Mouse (Mus musculus) kidney, embryonic 16.5 days (tissue): Measurements from ENCODE around the gene Fam71a. TPM values are rescaled to one million over a fixed set of nuclear protein-coding genes. Genes with fewer than 3 reads are reported as not detected.

Source experiments
- ATAC-seq: fragments of 200-750 bp; cut with Nextera tagmentation; 2 replicates; pipeline ENCODE4 v1.8.0; 2017; ENCODE audit warnings: moderate TSS enrichment; ENCODE audit not compliant: low FRiP score, low TSS enrichment
- H3K27ac ChIP-seq: fragments of 300-500 bp; sonication (generic); 2 replicates; pipeline ENCODE4 v1.5.1; 2014; ENCODE audit warnings: low read length
- H3K27me3 ChIP-seq: fragments of 300-500 bp; sonication (generic); 2 replicates; pipeline ENCODE4 v1.6.1; 2014; ENCODE audit warnings: low read length, control low read depth, mixed read lengths; ENCODE audit not compliant: insufficient read depth
- H3K36me3 ChIP-seq: fragments of 300-500 bp; sonication (generic); 2 replicates; pipeline ENCODE4 v1.6.1; 2014; ENCODE audit warnings: low read length, control low read depth, mixed read lengths; ENCODE audit not compliant: insufficient read depth
- H3K4me1 ChIP-seq: fragments of 300-500 bp; sonication (generic); 2 replicates; pipeline ENCODE4 v1.6.1; 2014; ENCODE audit warnings: low read length, control low read depth, mixed read lengths; ENCODE audit not compliant: insufficient read depth
- H3K4me2 ChIP-seq: fragments of 300-500 bp; sonication (generic); replicated peaks from 2 replicates; pipeline ENCODE4 v1.6.1; 2014; ENCODE audit warnings: low read depth, low read length
- H3K4me3 ChIP-seq: fragments of 300-500 bp; sonication (generic); 2 replicates; pipeline ENCODE4 v1.5.1; 2014; ENCODE audit warnings: mild to moderate bottlenecking, low read length
- H3K9ac ChIP-seq: fragments of 300-500 bp; sonication (generic); replicated peaks from 2 replicates; pipeline ENCODE4 v1.6.1; 2014; ENCODE audit warnings: low read length
- H3K9me3 ChIP-seq: fragments of 300-500 bp; sonication (generic); 2 replicates; pipeline ENCODE4 v1.6.1; 2016; ENCODE audit warnings: low read length, control low read depth
- WGBS: fragments of 180-500 bp; shearing (Covaris S2); extraction: QIAGEN DNeasy Blood & Tissue Kit; methylation state at CpG from one replicate; pipeline ENCODE4 v1.1.7; 2014; 5-methylcytosine and 5-hydroxymethylcytosine counted together
- polyA plus RNA-seq: library from polyadenylated mRNA; unstranded; fragments of >200 nt; fragmentation: Nextera tagmentation; extraction: Ambion mirVana; gene quantifications from 2 replicates; pipeline ENCODE4 v1.2.1, GENCODE M21; 2015

The Fam71a gene
- polyA plus RNA-seq, 1 experiment from 2014 or later = not detected

DNA sequence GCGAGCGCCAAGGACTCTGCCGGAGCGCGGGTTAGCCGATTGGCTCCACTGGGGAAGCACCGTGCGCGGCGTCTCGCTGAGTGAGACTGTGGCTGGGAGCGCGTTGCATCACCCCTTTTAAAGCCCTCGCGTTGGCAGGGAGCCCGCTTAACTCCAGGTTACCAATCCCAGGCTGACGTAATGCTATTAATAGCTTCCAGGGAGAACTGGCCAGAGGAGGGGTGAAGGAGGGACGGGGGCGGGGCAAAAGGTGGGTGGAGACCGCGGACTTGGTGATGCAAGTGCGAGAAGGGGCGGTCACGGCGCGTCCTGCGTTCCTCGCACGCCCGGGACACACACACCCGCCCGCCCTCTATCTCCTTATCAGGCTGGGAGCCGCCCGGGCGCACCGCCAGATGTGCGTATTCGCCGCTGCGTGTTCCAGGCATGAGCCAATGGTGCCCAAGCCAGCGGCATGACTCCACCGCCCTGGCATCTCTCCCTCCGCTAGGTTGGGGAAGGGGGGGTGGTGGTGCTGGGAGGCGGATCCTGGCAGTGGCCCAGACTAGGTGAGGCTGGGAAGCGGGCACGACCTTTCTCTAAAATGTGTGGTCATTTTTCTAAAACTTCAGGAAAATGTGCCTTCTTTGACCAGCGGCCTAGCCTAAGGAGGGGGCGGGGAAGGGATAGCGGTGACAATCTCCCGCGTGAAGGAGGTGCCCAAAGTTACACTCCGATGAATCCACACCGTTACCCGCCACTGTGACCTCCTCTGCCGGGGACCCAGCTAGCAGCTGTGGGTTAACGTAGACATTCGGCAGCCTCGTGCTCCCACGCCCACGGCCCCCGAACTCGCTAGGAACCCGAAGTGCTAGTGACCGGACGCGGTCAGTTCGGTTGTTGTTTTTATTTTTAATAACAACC lies 18.8 kb upstream of the Fam71a start:
- Histone ChIP-seq H3K36me3 (no peaks in the 10 kb centered on the region), H3K4me2 (peak overlapping the region; percentile 98), H3K27ac (peak overlapping the region; percentile 70), H3K4me1 (peaks cover 60% of the 10 kb centered on the region), H3K27me3 (peaks cover 44% of the 10 kb centered on the region), H3K4me3 (peak overlapping the region; percentile 62), H3K9me3 (no peaks in the 10 kb centered on the region), H3K9ac (peak overlapping the region; percentile 76)
- under 1% methylated on average over 63 of the region's 67 CpGs for WGBS
- ATAC-seq = peak; percentile 86

DNA sequence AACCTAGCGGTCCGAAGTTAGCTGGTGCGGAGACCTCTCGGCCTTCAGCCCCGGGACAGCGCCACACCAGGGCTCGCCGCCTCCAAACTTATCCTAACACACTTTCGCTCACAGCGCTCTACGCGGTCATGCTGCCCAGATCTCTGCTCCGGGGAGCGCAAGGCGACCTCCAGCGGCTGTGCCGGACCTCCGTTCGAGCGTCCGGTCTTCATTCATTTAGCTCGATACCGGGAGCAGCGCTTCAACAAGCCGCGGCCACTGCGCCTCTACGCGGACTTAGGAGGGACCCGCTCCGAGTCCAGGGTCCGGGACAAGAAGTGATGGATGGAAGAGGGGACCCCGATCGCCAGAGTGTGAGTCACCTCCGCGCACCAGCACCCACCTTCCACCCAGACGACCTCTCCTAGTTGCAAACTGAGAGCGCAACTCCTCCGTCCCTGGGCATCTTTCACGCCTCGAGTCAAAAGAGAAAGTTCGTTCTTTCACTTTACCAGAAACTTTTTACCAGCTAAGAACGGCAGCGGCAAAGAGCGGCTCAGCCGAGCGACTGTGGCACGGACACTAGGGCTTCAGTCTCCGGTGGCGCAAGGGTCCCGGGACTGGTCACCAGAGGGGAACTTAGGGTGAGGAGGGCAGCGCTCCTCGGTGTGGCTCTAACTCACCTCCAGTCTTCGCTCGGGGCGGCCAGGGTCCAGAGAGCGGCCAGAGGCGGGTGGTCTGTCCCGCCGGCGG lies 18.0 kb upstream of the Fam71a start:
- peak overlapping the region; percentile 98 for H3K4me2 ChIP-seq
- peak overlapping the region; percentile 62 for H3K4me3 ChIP-seq
- H3K27me3 ChIP-seq = peaks cover 40% of the 10 kb centered on the region
- no peaks in the 10 kb centered on the region for H3K36me3 ChIP-seq
- peak overlapping the region; percentile 70 for H3K27ac ChIP-seq
- H3K4me1 ChIP-seq = peaks cover 63% of the 10 kb centered on the region
- peak overlapping the region; percentile 76 for H3K9ac ChIP-seq
- under 1% methylated on average over 61 of the region's 61 CpGs for WGBS
- H3K9me3 ChIP-seq = no peaks in the 10 kb centered on the region
- peak; percentile 57 for ATAC-seq

DNA sequence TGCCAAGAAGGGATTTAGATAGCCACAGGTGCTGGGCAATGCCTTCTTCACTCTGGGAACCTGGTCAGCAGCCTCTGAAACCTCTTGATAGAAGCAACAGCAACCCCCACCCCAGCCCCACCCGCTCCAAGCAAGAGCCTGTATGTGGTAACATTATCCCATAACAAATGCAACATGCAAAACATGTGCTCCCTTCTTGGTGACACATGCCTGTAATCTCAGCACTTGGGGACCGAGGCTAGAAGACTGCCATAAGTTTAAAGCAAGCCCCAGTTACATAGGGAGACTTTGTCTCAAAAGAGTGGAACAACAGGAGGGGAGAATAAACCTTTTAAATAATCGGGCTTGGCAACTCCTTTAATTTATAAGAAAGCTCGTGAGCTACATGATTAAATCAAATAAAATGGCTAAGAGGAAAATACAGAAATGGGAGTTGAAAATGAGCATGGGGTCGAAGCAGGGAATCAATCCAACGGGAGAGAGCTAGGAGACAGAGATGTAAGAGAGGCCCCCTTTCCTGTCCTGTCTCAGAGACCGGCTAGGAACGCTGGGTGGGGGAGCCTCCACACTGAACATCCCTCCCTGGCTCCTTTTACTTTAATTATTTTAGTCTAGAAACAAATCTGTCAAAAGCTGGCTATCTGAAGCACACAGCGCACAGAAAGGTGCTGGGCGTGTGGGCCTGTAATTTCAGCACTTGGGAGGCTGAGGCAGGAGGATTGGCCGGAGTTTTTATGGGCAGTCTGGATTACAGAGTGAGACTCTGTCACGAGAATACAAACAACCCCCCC lies 17.0 kb upstream of the Fam71a start:
- no peak for ATAC-seq
- no peak overlapping the region for H3K27ac ChIP-seq
- H3K4me1 ChIP-seq = peaks cover 62% of the 10 kb centered on the region
- no peaks in the 10 kb centered on the region for H3K36me3 ChIP-seq
- 44% methylated on average over 12 of the region's 12 CpGs for WGBS
- no peaks in the 10 kb centered on the region for H3K9me3 ChIP-seq
- peak overlapping the region; percentile 76 for H3K9ac ChIP-seq
- peak overlapping the region; percentile 62; the same call in 1 of the 2 replicates for H3K4me3 ChIP-seq
- peaks cover 33% of the 10 kb centered on the region for H3K27me3 ChIP-seq
- H3K4me2 ChIP-seq = peak overlapping the region; percentile 98

- H3K27me3 ChIP-seq = peaks cover 25% of the 10 kb centered on the region
- H3K36me3 ChIP-seq = no peaks in the 10 kb centered on the region
- H3K9me3 ChIP-seq = no peaks in the 10 kb centered on the region
- no peak for ATAC-seq
- H3K4me3 ChIP-seq = no peak overlapping the region
- H3K4me2 ChIP-seq = peak overlapping the region; percentile 40
- H3K9ac ChIP-seq = no peak overlapping the region
- peaks cover 50% of the 10 kb centered on the region for H3K4me1 ChIP-seq
- WGBS = 40% methylated on average over 4 of the region's 4 CpGs
- peak overlapping the region; percentile 59 for H3K27ac ChIP-seq
Observed at GRCm38 (mm10) chr1:191180397-191180796, 15.8 kb upstream of the Fam71a start.

GRCm38 (mm10) chr1:191179846-191180245 lies 15.2 kb upstream of the Fam71a start:
- Histone ChIP-seq H3K27ac (peak overlapping the region; percentile 59), H3K4me3 (no peak overlapping the region), H3K36me3 (no peaks in the 10 kb centered on the region), H3K9me3 (no peaks in the 10 kb centered on the region), H3K9ac (0 out of 2 replicates have a peak overlapping the region, but pooled peaks have one; percentile 24), H3K27me3 (peaks cover 20% of the 10 kb centered on the region), H3K4me1 (peaks cover 44% of the 10 kb centered on the region), H3K4me2 (peak overlapping the region; percentile 40)
- WGBS = 26% methylated on average over 2 of the region's 2 CpGs
- no peak for ATAC-seq

DNA sequence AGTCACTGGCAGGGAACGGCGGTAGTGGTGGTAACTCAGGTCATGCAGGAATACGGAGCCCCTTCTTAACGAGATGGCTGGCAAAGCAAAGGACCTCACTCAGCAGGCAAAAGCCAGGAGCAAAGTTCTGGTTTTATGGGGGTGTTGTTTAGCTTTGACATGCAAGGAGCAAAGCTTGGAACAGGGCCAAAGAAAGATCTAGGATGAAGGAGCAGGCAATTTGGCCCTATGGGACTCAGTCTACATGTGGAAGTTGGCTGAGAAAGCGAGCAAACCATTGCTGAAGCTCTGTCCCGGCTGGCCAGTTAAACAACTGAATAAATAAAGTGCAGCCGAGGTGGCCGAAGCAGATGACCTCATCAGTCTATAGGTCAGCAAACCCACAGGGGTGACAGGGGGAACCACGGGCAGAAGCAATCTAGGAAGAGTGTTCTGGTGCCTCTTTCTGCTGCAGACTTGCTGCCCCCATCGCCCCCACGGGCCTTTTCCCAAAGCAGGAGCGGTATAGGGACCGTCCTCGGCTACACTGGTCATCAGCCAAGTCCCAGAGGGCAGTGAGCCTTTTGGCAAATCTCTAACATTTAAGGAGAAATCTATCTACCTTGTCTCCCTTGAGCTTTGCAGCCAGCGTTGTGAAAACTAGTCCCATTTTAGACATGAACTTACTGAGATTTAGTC lies 14.0 kb upstream of the Fam71a start:
- H3K27ac ChIP-seq = no peak overlapping the region
- H3K4me2 ChIP-seq = no peak overlapping the region

GRCm38 (mm10) chr1:191176887-191177286 lies 12.3 kb upstream of the Fam71a start:
- peaks cover 26% of the 10 kb centered on the region for H3K4me1 ChIP-seq
- no peak overlapping the region for H3K4me2 ChIP-seq
- no peak for ATAC-seq
- peaks cover 11% of the 10 kb centered on the region; the same call in 1 of the 2 replicates for H3K27me3 ChIP-seq
- H3K4me3 ChIP-seq = no peak overlapping the region
- H3K9me3 ChIP-seq = no peaks in the 10 kb centered on the region
- H3K36me3 ChIP-seq = no peaks in the 10 kb centered on the region
- WGBS = 76% methylated on average over 7 of the region's 7 CpGs
- H3K9ac ChIP-seq = no peak overlapping the region
- H3K27ac ChIP-seq = no peak overlapping the region

More for the DNA sequence above, 14.0 kb upstream of the Fam71a start:
- no peak overlapping the region; the same call in 1 of the 2 replicates for H3K9ac ChIP-seq
- no peak for ATAC-seq
- peaks cover 33% of the 10 kb centered on the region for H3K4me1 ChIP-seq
- WGBS = 28% methylated on average over 15 of the region's 15 CpGs
- H3K36me3 ChIP-seq = no peaks in the 10 kb centered on the region
- no peak overlapping the region for H3K4me3 ChIP-seq
- H3K9me3 ChIP-seq = no peaks in the 10 kb centered on the region
- peaks cover 11% of the 10 kb centered on the region; the same call in 1 of the 2 replicates for H3K27me3 ChIP-seq

GRCm38 (mm10) chr1:191172487-191172886 lies 7.9 kb upstream of the Fam71a start:
- ATAC-seq = no peak
- no peak overlapping the region for H3K4me2 ChIP-seq
- H3K4me1 ChIP-seq = no peaks in the 10 kb centered on the region
- 10% methylated on average over 6 of the region's 6 CpGs for WGBS
- H3K27ac ChIP-seq = no peak overlapping the region
- no peak overlapping the region for H3K9ac ChIP-seq
- no peaks in the 10 kb centered on the region for H3K36me3 ChIP-seq
- H3K27me3 ChIP-seq = 0 out of 2 replicates have a peak, but pooled peaks cover 2% of the 10 kb centered on the region
- H3K9me3 ChIP-seq = no peaks in the 10 kb centered on the region
- no peak overlapping the region for H3K4me3 ChIP-seq

- no peak for ATAC-seq
- no peak overlapping the region for H3K4me2 ChIP-seq
- 92% methylated on average over 2 of the region's 2 CpGs for WGBS
- no peak overlapping the region for H3K9ac ChIP-seq
- no peaks in the 10 kb centered on the region for H3K36me3 ChIP-seq
- H3K9me3 ChIP-seq = no peaks in the 10 kb centered on the region
- no peaks in the 10 kb centered on the region for H3K4me1 ChIP-seq
- H3K27ac ChIP-seq = no peak overlapping the region
- no peak overlapping the region for H3K4me3 ChIP-seq
- H3K27me3 ChIP-seq = no peaks in the 10 kb centered on the region
Observed at GRCm38 (mm10) chr1:191170444-191170843, 5.8 kb upstream of the Fam71a start.
